Mouse (Mus musculus) stomach, postnatal 0 days (tissue): Measurements from ENCODE around the gene Flrt1.

Source experiments
- CTCF ChIP-seq: IDR thresholded peaks from 2 replicates; pipeline ENCODE4 v1.5.1; 2016; ENCODE audit warnings: antibody characterized with exemption, low read depth, mild to moderate bottlenecking, moderate library complexity
- EP300 ChIP-seq: optimal IDR thresholded peaks from 2 replicates; pipeline ENCODE3; 2016; ENCODE audit warnings: antibody characterized with exemption

DNA sequence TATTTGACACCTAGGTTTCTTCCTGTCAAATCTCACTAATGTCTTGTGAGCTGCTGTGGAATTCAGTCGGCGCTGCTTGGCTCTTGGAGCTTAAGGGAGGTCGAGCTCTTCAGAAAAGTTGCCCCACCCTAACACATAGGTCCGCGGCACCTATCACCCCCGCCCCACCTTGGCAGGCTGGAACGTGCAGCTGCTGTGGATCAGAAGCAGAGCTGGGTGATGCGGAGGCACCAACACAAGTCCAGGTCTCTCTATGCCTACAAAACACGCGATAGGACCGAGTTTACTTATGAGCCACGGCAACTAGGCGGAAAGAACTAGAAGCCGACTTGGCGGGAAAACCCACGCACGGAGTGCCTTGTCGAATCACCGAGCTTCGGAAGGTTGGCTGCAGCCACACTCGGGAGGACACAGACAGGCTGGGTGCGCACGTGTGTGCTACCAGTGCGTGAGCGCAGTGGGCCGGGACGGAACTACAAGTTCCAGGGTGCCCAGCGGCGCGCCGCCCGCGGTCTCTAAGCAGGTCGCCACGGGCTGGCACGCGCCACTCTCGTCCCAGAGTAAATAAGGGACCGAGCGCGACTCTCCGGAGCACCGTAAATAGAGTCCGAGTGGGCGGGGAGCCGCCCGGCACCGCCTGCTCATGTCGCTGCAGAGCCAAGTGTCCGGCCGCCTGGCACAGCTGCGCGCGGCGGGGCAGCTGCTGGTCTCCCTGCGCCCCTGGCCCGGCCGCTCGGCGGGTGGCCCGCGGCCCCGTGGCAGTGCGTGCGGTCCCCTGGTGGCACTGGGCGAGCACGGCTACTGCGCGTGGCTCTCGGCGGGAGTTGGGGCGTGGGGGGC, 49.1 kb downstream of the Flrt1 start, which contains the start of gene Macrod1:
- TF ChIP-seq CTCF: no peak; the same call in 1 of the 2 replicates
- no peak for TF ChIP-seq EP300
